Mouse (Mus musculus) stomach, embryonic 15.5 days (tissue): ENCODE measurements around the gene Itpr1. TPM values are rescaled to one million over a fixed set of nuclear protein-coding genes. Genes with fewer than 3 reads are reported as not detected.

Source experiments
- ATAC-seq: fragments of 200-750 bp; cut with Nextera tagmentation; 2 replicates; pipeline ENCODE4 v1.8.0; 2017; ENCODE audit warnings: low read depth, moderate number of reproducible peaks, moderate TSS enrichment; ENCODE audit not compliant: insufficient read depth, low FRiP score
- H3K27ac ChIP-seq: fragments of 300-500 bp; sonication (generic); 2 replicates; pipeline ENCODE4 v1.5.1; 2015; ENCODE audit warnings: mild to moderate bottlenecking, inconsistent platforms
- H3K27me3 ChIP-seq: fragments of 300-500 bp; sonication (generic); replicated peaks from 2 replicates; pipeline ENCODE4 v1.6.1; 2015; ENCODE audit warnings: inconsistent platforms
- H3K36me3 ChIP-seq: fragments of 300-500 bp; sonication (generic); 2 replicates; pipeline ENCODE4 v1.6.1; 2015; ENCODE audit warnings: inconsistent platforms
- H3K4me1 ChIP-seq: fragments of 300-500 bp; sonication (generic); 2 replicates; pipeline ENCODE4 v1.6.1; 2015; ENCODE audit warnings: inconsistent platforms
- H3K4me2 ChIP-seq: fragments of 300-500 bp; sonication (generic); 2 replicates; pipeline ENCODE4 v1.6.1; 2015; ENCODE audit warnings: mild to moderate bottlenecking, inconsistent platforms
- H3K4me3 ChIP-seq: fragments of 300-500 bp; sonication (generic); replicated peaks from 2 replicates; pipeline ENCODE4 v1.5.1; 2015; ENCODE audit warnings: inconsistent platforms
- H3K9ac ChIP-seq: fragments of 300-500 bp; sonication (generic); 2 replicates; pipeline ENCODE4 v1.6.1; 2015; ENCODE audit warnings: inconsistent platforms
- H3K9me3 ChIP-seq: fragments of 300-500 bp; sonication (generic); 2 replicates; pipeline ENCODE4 v1.6.1; 2016; ENCODE audit warnings: inconsistent platforms
- WGBS: fragments of 180-500 bp; shearing (Covaris S2); methylation state at CpG from one replicate; pipeline ENCODE4 v1.1.7; 2015; 5-methylcytosine and 5-hydroxymethylcytosine counted together
- polyA plus RNA-seq: library from polyadenylated mRNA; unstranded; fragments of >200 nt; fragmentation: Nextera tagmentation; extraction: Ambion mirVana; gene quantifications from 2 replicates; pipeline ENCODE4 v1.2.1, GENCODE M21; 2015

Gene Itpr1
- polyA plus RNA-seq, 1 experiment from 2014 or later: 9.4 TPM

- no peak overlapping the region for H3K9ac ChIP-seq
- H3K27ac ChIP-seq: 0 out of 2 replicates have a peak overlapping the region, but pooled peaks have one; percentile 23
- no peak overlapping the region for H3K4me3 ChIP-seq
- H3K27me3 ChIP-seq: no peaks in the 10 kb centered on the region
- WGBS: 51% methylated on average over 3 of the region's 3 CpGs
- peak; percentile 75 for ATAC-seq
- peaks cover 16% of the 10 kb centered on the region for H3K4me1 ChIP-seq
- no peaks in the 10 kb centered on the region for H3K9me3 ChIP-seq
- H3K36me3 ChIP-seq: no peaks in the 10 kb centered on the region
- H3K4me2 ChIP-seq: no peak overlapping the region
Observed at GRCm38 (mm10) chr6:108247211-108247610, 34.3 kb downstream of the Itpr1 start.

- no peak overlapping the region for H3K4me3 ChIP-seq
- peaks cover 16% of the 10 kb centered on the region for H3K4me1 ChIP-seq
- peak overlapping the region; percentile 55 for H3K27ac ChIP-seq
- no peaks in the 10 kb centered on the region for H3K36me3 ChIP-seq
- no peaks in the 10 kb centered on the region for H3K27me3 ChIP-seq
- peak; percentile 12; the same call in 1 of the 2 replicates for ATAC-seq
- no peak overlapping the region for H3K9ac ChIP-seq
- no peak overlapping the region for H3K4me2 ChIP-seq
- WGBS: 39% methylated on average over 4 of the region's 4 CpGs
- no peaks in the 10 kb centered on the region for H3K9me3 ChIP-seq
Observed at GRCm38 (mm10) chr6:108248519-108248918, 35.6 kb downstream of the Itpr1 start.

- 33% methylated on average over 9 of the region's 9 CpGs for WGBS
- no peaks in the 10 kb centered on the region for H3K36me3 ChIP-seq
- no peaks in the 10 kb centered on the region for H3K9me3 ChIP-seq
- H3K4me1 ChIP-seq: peaks cover 19% of the 10 kb centered on the region
- H3K27me3 ChIP-seq: no peaks in the 10 kb centered on the region
- no peak overlapping the region for H3K4me3 ChIP-seq
- 0 out of 2 replicates have a peak, but pooled peaks have one; percentile 11 for ATAC-seq
- H3K27ac ChIP-seq: peak overlapping the region; percentile 55
- H3K4me2 ChIP-seq: no peak overlapping the region
- H3K9ac ChIP-seq: no peak overlapping the region
Observed at GRCm38 (mm10) chr6:108249031-108249917, 36.4 kb downstream of the Itpr1 start.

- no peak for ATAC-seq
- H3K4me1 ChIP-seq: peaks cover 24% of the 10 kb centered on the region
Observed at GRCm38 (mm10) chr6:108249918-108250225, 37.0 kb downstream of the Itpr1 start.

GRCm38 (mm10) chr6:108250416-108250815, 37.5 kb downstream of the Itpr1 start:
- Histone ChIP-seq H3K36me3 (no peaks in the 10 kb centered on the region), H3K4me1 (peaks cover 24% of the 10 kb centered on the region), H3K4me3 (no peak overlapping the region), H3K4me2 (no peak overlapping the region), H3K9ac (no peak overlapping the region), H3K9me3 (no peaks in the 10 kb centered on the region), H3K27ac (no peak overlapping the region), H3K27me3 (no peaks in the 10 kb centered on the region)
- ATAC-seq: no peak
- 79% methylated on average over 4 of the region's 4 CpGs for WGBS

More at GRCm38 (mm10) chr6:108249918-108250225, 37.0 kb downstream of the Itpr1 start:
- no peak overlapping the region for H3K27ac ChIP-seq
- 65% methylated on average over 3 of the region's 3 CpGs for WGBS
- H3K4me2 ChIP-seq: no peak overlapping the region
- no peaks in the 10 kb centered on the region for H3K9me3 ChIP-seq
- no peak overlapping the region for H3K4me3 ChIP-seq
- no peaks in the 10 kb centered on the region for H3K27me3 ChIP-seq
- H3K36me3 ChIP-seq: no peaks in the 10 kb centered on the region
- H3K9ac ChIP-seq: no peak overlapping the region

- Histone ChIP-seq H3K9me3 (no peaks in the 10 kb centered on the region), H3K27ac (no peak overlapping the region), H3K4me2 (no peak overlapping the region), H3K36me3 (no peaks in the 10 kb centered on the region), H3K27me3 (no peaks in the 10 kb centered on the region), H3K4me1 (peaks cover 23% of the 10 kb centered on the region), H3K9ac (no peak overlapping the region), H3K4me3 (no peak overlapping the region)
- 73% methylated on average over 13 of the region's 13 CpGs for WGBS
- no peak for ATAC-seq
Observed at GRCm38 (mm10) chr6:108252565-108253360, 39.9 kb downstream of the Itpr1 start.

GRCm38 (mm10) chr6:108254132-108255064, 41.5 kb downstream of the Itpr1 start:
- Histone ChIP-seq H3K4me3 (no peak overlapping the region), H3K36me3 (no peaks in the 10 kb centered on the region), H3K4me1 (0 out of 2 replicates have a peak, but pooled peaks cover 8% of the 10 kb centered on the region), H3K9ac (no peak overlapping the region), H3K27ac (no peak overlapping the region), H3K27me3 (no peaks in the 10 kb centered on the region), H3K9me3 (no peaks in the 10 kb centered on the region), H3K4me2 (no peak overlapping the region)
- ATAC-seq: no peak
- 53% methylated on average over 9 of the region's 9 CpGs for WGBS

- Histone ChIP-seq H3K4me3 (no peak overlapping the region), H3K4me2 (no peak overlapping the region), H3K27ac (no peak overlapping the region), H3K4me1 (0 out of 2 replicates have a peak, but pooled peaks cover 8% of the 10 kb centered on the region), H3K9ac (no peak overlapping the region), H3K36me3 (no peaks in the 10 kb centered on the region), H3K27me3 (no peaks in the 10 kb centered on the region), H3K9me3 (no peaks in the 10 kb centered on the region)
- WGBS: 68% methylated on average over 4 of the region's 4 CpGs
- ATAC-seq: no peak
Observed at GRCm38 (mm10) chr6:108255880-108256279, 43.0 kb downstream of the Itpr1 start.

- no peak for ATAC-seq
- Histone ChIP-seq H3K4me1 (0 out of 2 replicates have a peak, but pooled peaks cover 8% of the 10 kb centered on the region), H3K9ac (no peak overlapping the region), H3K4me3 (no peak overlapping the region), H3K36me3 (no peaks in the 10 kb centered on the region), H3K27me3 (no peaks in the 10 kb centered on the region), H3K27ac (no peak overlapping the region), H3K4me2 (no peak overlapping the region), H3K9me3 (no peaks in the 10 kb centered on the region)
- WGBS: 79% methylated on average over 3 of the region's 3 CpGs
Observed at GRCm38 (mm10) chr6:108257225-108257624, 44.3 kb downstream of the Itpr1 start.

- WGBS: 46% methylated on average over 2 of the region's 2 CpGs
- Histone ChIP-seq H3K4me2 (no peak overlapping the region), H3K27ac (no peak overlapping the region), H3K36me3 (no peaks in the 10 kb centered on the region), H3K9me3 (no peaks in the 10 kb centered on the region), H3K4me3 (no peak overlapping the region), H3K9ac (no peak overlapping the region), H3K4me1 (0 out of 2 replicates have a peak, but pooled peaks cover 7% of the 10 kb centered on the region), H3K27me3 (no peaks in the 10 kb centered on the region)
- no peak for ATAC-seq
Observed at GRCm38 (mm10) chr6:108258631-108259030, 45.7 kb downstream of the Itpr1 start.

GRCm38 (mm10) chr6:108259671-108260070, 46.8 kb downstream of the Itpr1 start:
- Histone ChIP-seq H3K36me3 (no peaks in the 10 kb centered on the region), H3K9me3 (no peaks in the 10 kb centered on the region), H3K27ac (no peak overlapping the region), H3K4me3 (no peak overlapping the region), H3K27me3 (no peaks in the 10 kb centered on the region), H3K4me2 (no peak overlapping the region), H3K4me1 (0 out of 2 replicates have a peak, but pooled peaks cover 2% of the 10 kb centered on the region), H3K9ac (no peak overlapping the region)
- ATAC-seq: no peak
- 26% methylated on average over 2 of the region's 2 CpGs for WGBS
